8 mouse cellular contexts compared by ENCODE assay signal in the genomic region with DNA sequence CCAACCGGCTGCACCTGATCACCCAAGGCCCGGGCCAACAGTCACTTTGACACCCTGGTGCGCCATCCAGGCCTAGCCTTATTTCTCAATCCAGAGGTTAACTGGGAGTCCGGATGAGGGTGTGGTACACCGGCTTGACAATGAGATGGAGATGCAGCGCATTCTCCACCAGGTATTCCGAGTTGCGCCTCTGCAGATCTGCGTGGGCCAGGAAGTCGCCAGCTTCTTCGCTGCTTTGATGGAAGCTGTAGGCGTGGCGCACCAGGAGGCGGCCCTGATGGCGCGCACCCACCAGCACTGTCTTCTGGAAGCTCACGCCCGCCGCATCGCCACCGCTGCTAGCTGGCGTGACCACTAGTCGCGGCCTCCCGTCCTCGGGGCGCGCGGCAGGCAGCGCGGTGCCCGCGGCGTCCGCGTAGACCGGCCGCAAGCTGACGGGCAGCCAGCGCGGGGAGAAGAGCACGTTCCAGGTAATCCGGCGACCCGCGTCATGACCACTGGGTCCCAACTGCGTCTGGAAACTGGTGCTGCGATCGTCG. TPM values are rescaled to one million over a fixed set of nuclear protein-coding genes. Genes with fewer than 3 reads are reported as not detected.
A peak's percentile ranks its signal among the peaks of the same experiment; 100 is the strongest.
DNase-seq lines count a peak whose midpoint lies in the region; ATAC-seq and TF ChIP-seq lines count a peak whose summit lies in the region.

No protein-coding gene starts in this region.

- no peak for TF ChIP-seq POLR2A in limb, embryonic 14.5 days (IDR thresholded peaks at IDR 0.05; ENCODE audit: borderline replicate concordance, extremely low read depth, insufficient read depth, insufficient read length)

- H3K4me3 ChIP-seq in gastrocnemius, adult 2 months = peak overlapping the region; percentile 68
- peak overlapping the region; percentile 45 for H3K4me3 ChIP-seq in limb, embryonic 14.5 days (replicated peaks; ENCODE audit: low read length)
- peak overlapping the region; percentile 43 for H3K4me3 ChIP-seq in stomach, embryonic 15.5 days (replicated peaks)

- no peak for ATAC-seq in limb, embryonic 14.5 days (ENCODE audit: low FRiP score, low read depth)
- no peak for ATAC-seq in stomach, embryonic 15.5 days (ENCODE audit: insufficient read depth, low FRiP score, low read depth)

- H3K9ac ChIP-seq in limb, embryonic 14.5 days (ENCODE audit: low read depth, low read length, severe bottlenecking) = 0 out of 2 replicates have a peak overlapping the region, but pooled peaks have one; percentile 16
- peak overlapping the region; percentile 6; the same call in 1 of the 2 replicates for H3K9ac ChIP-seq in stomach, embryonic 15.5 days

- no peak for DNase-seq in gastrocnemius, adult 2 months
- DNase-seq in gastrocnemius, adult 8-10 months (ENCODE audit: low spot score in 2 of 2) = no peak
- peak; percentile 44 for DNase-seq in right cerebral cortex, adult 2 months (ENCODE audit: low spot score in 2 of 2)
- no peak for DNase-seq in right cerebral cortex, postnatal 36 days (ENCODE audit: low spot score in 2 of 2)
- DNase-seq in limb, embryonic 14.5 days (ENCODE audit: low spot score) = no peak
- no peak for DNase-seq in ovary, postnatal 36 days (ENCODE audit: low spot score)
- no peak for DNase-seq in natural killer cell, adult 2 months (ENCODE audit: low spot score in 2 of 2)

- WGBS in limb, embryonic 14.5 days = 3% methylated on average over 49 of the region's 50 CpGs
- WGBS in stomach, embryonic 15.5 days = 2% methylated on average over 50 of the region's 50 CpGs

- H3K9me3 ChIP-seq in limb, embryonic 14.5 days (ENCODE audit: control insufficient read depth, low read length) = no peaks in the 10 kb centered on the region
- H3K9me3 ChIP-seq in stomach, embryonic 15.5 days = no peaks in the 10 kb centered on the region

- intact Hi-C loops in gastrocnemius, adult 2 months (cut with DNase I) = no loop called here

- peak overlapping the region; percentile 43 for H3K27ac ChIP-seq in gastrocnemius, adult 2 months
- no peak overlapping the region for H3K27ac ChIP-seq in limb, embryonic 14.5 days (replicated peaks; ENCODE audit: low read depth, low read length)
- no peak overlapping the region for H3K27ac ChIP-seq in stomach, embryonic 15.5 days

- H3K4me2 ChIP-seq in limb, embryonic 14.5 days (replicated peaks; ENCODE audit: low read depth, low read length, severe bottlenecking) = peak overlapping the region; percentile 87
- H3K4me2 ChIP-seq in stomach, embryonic 15.5 days = peak overlapping the region; percentile 90

- peaks cover 75% of the 10 kb centered on the region for H3K27me3 ChIP-seq in limb, embryonic 14.5 days (ENCODE audit: control insufficient read depth, insufficient read depth, low read length)
- H3K27me3 ChIP-seq in stomach, embryonic 15.5 days (replicated peaks) = peaks cover 64% of the 10 kb centered on the region

- no peak for TF ChIP-seq CTCF in gastrocnemius, adult 2 months (IDR thresholded peaks at IDR 0.05)

- H3K36me3 ChIP-seq in limb, embryonic 14.5 days (ENCODE audit: control insufficient read depth, insufficient read depth, low read length) = no peaks in the 10 kb centered on the region
- no peaks in the 10 kb centered on the region for H3K36me3 ChIP-seq in stomach, embryonic 15.5 days

- H3K4me1 ChIP-seq in limb, embryonic 14.5 days (ENCODE audit: control insufficient read depth, insufficient read depth, low read length) = peaks cover 7% of the 10 kb centered on the region; the same call in 1 of the 2 replicates
- H3K4me1 ChIP-seq in stomach, embryonic 15.5 days = peaks cover 29% of the 10 kb centered on the region

RNA-seq across cellular contexts. Expression of a gene that starts 4.3 kb away (rescaled TPM):
- not detected for total RNA-seq in gastrocnemius, adult 2 months (2021)
- not detected for total RNA-seq in gastrocnemius, adult 8-10 months (2022)
- 2.7 and 3.2 TPM in 2 replicates for polyA plus RNA-seq in limb, embryonic 14.5 days (2012; rRNA removed)
- polyA plus RNA-seq in limb, embryonic 14.5 days (2014; fragmentation: Nextera tagmentation; extraction: Ambion mirVana) = 1.00 and 1.4 TPM in 2 replicates
- polyA plus RNA-seq in stomach, embryonic 15.5 days (2015; fragmentation: Nextera tagmentation; extraction: Ambion mirVana) = 1.6 and 3.8 TPM in 2 replicates

RNA-seq across cellular contexts. Expression of a gene that starts 7.3 kb away (rescaled TPM):
- total RNA-seq in gastrocnemius, adult 2 months (2021) = not detected
- total RNA-seq in gastrocnemius, adult 8-10 months (2022) = not detected
- polyA plus RNA-seq in limb, embryonic 14.5 days (2012; rRNA removed) = 0.19 TPM in 1 of 2 replicates, not detected in the other
- polyA plus RNA-seq in limb, embryonic 14.5 days (2014; fragmentation: Nextera tagmentation; extraction: Ambion mirVana) = not detected in 2 replicates
- polyA plus RNA-seq in stomach, embryonic 15.5 days (2015; fragmentation: Nextera tagmentation; extraction: Ambion mirVana) = 0.54 and 0.58 TPM in 2 replicates

RNA-seq across cellular contexts. Expression of a gene that starts 26.2 kb away (rescaled TPM):
- under 1 TPM; 0.54 to 0.56 TPM for total RNA-seq in gastrocnemius, adult 2 months (2021)
- under 1 TPM in 3 of 4 experiments, not detected in 1; 0.62 to 0.82 (median 0.67) TPM for total RNA-seq in gastrocnemius, adult 8-10 months (2022)
- 0.93 and 1.1 TPM in 2 replicates for polyA plus RNA-seq in limb, embryonic 14.5 days (2012; rRNA removed)
- 0.17 and 0.39 TPM in 2 replicates for polyA plus RNA-seq in limb, embryonic 14.5 days (2014; fragmentation: Nextera tagmentation; extraction: Ambion mirVana)
- 0.58 and 1.1 TPM in 2 replicates for polyA plus RNA-seq in stomach, embryonic 15.5 days (2015; fragmentation: Nextera tagmentation; extraction: Ambion mirVana)

RNA-seq across cellular contexts. Expression of a gene that starts 59.5 kb away (rescaled TPM):
- total RNA-seq in gastrocnemius, adult 2 months (2021) = 10 to 100 TPM; 45.4 to 82.1 TPM
- 10 to 100 TPM; 31.9 to 49.5 (median 39.2) TPM for total RNA-seq in gastrocnemius, adult 8-10 months (2022)
- 34.1 and 48.8 TPM in 2 replicates for polyA plus RNA-seq in limb, embryonic 14.5 days (2012; rRNA removed)
- polyA plus RNA-seq in limb, embryonic 14.5 days (2014; fragmentation: Nextera tagmentation; extraction: Ambion mirVana) = 35.5 and 42.3 TPM in 2 replicates
- 26.7 and 27.4 TPM in 2 replicates for polyA plus RNA-seq in stomach, embryonic 15.5 days (2015; fragmentation: Nextera tagmentation; extraction: Ambion mirVana)

Comparison
In these comparisons a context has a peak if more than half of its experiments do, and no peak if none do; other contexts are left out.
1. DNase-seq: peak in right cerebral cortex, adult 2 months (2 of 2); none in gastrocnemius, adult 2 months (single experiment), gastrocnemius, adult 8-10 months (0 of 2), right cerebral cortex, postnatal 36 days (0 of 2), limb, embryonic 14.5 days (single experiment), ovary, postnatal 36 days (single experiment) and natural killer cell, adult 2 months (0 of 2).
2. Peak in every context shown above with its lines, with median percentiles within 50 percentile points of each other: H3K4me3 ChIP-seq.